Mouse (Mus musculus) limb, embryonic 14.5 days (tissue): Measurements from ENCODE around the gene Tmem11. TPM values are rescaled to one million over a fixed set of nuclear protein-coding genes. Genes with fewer than 3 reads are reported as not detected.

Experiments
- ATAC-seq: fragments of 200-750 bp; cut with Nextera tagmentation; 2 replicates; pipeline ENCODE4 v1.8.0; 2017; ENCODE audit warnings: low read depth, moderate number of reproducible peaks, moderate TSS enrichment; ENCODE audit not compliant: low FRiP score
- DNase-seq: peaks from one replicate; pipeline ENCODE4 v3.0.0-alpha.2; 2015; ENCODE audit warnings: low spot score
- H3K27ac ChIP-seq: fragments of 300-500 bp; sonication (generic); replicated peaks from 2 replicates; pipeline ENCODE4 v1.5.1; 2014; ENCODE audit warnings: low read depth, mild to moderate bottlenecking, low read length, moderate library complexity, mixed read lengths
- H3K27me3 ChIP-seq: fragments of 300-500 bp; sonication (generic); 2 replicates; pipeline ENCODE4 v1.6.1; 2014; ENCODE audit warnings: low read length, mixed read lengths; ENCODE audit not compliant: control insufficient read depth, insufficient read depth
- H3K36me3 ChIP-seq: fragments of 300-500 bp; sonication (generic); 2 replicates; pipeline ENCODE4 v1.6.1; 2014; ENCODE audit warnings: mild to moderate bottlenecking, low read length, moderate library complexity, mixed read lengths; ENCODE audit not compliant: control insufficient read depth, insufficient read depth
- H3K4me1 ChIP-seq: fragments of 300-500 bp; sonication (generic); 2 replicates; pipeline ENCODE4 v1.6.1; 2014; ENCODE audit warnings: antibody characterized with exemption, low read length, mixed read lengths; ENCODE audit not compliant: control insufficient read depth, insufficient read depth
- H3K4me2 ChIP-seq: fragments of 300-500 bp; sonication (generic); replicated peaks from 2 replicates; pipeline ENCODE4 v1.6.1; 2014; ENCODE audit warnings: low read depth, mild to moderate bottlenecking, low read length, moderate library complexity; ENCODE audit not compliant: severe bottlenecking
- H3K4me3 ChIP-seq: fragments of 300-500 bp; sonication (generic); replicated peaks from 2 replicates; pipeline ENCODE4 v1.5.1; 2014; ENCODE audit warnings: low read length
- H3K9ac ChIP-seq: fragments of 300-500 bp; sonication (generic); 2 replicates; pipeline ENCODE4 v1.6.1; 2014; ENCODE audit warnings: mild to moderate bottlenecking, low read depth, low read length, moderate library complexity; ENCODE audit not compliant: severe bottlenecking
- H3K9me3 ChIP-seq: fragments of 300-500 bp; sonication (generic); 2 replicates; pipeline ENCODE4 v1.6.1; 2016; ENCODE audit warnings: low read length; ENCODE audit not compliant: control insufficient read depth
- POLR2A ChIP-seq: fragments of 200-500 bp; IDR thresholded peaks from 2 replicates; pipeline ENCODE4 v1.8.0; 2012; ENCODE audit warnings: inconsistent platforms, mild to moderate bottlenecking, moderate library complexity, borderline replicate concordance; ENCODE audit not compliant: insufficient read depth, insufficient read length; ENCODE audit errors: extremely low read depth
- WGBS: fragments of 180-500 bp; shearing (Covaris S2); extraction: QIAGEN DNeasy Blood & Tissue Kit; methylation state at CpG from one replicate; pipeline ENCODE4 v1.1.7; 2014; 5-methylcytosine and 5-hydroxymethylcytosine counted together
- polyA plus RNA-seq, 2 experiments: library from polyadenylated mRNA; depleted of rRNA in 1 of 2; stranded (reverse) in 1 of 2; unstranded in 1 of 2; fragments of >200 nt; fragmentation: Nextera tagmentation in 1 of 2; extraction: Ambion mirVana in 1 of 2; gene quantifications; 2 replicates each; pipeline versions ENCODE4 v1.2.1 to v1.2.3; 2012 to 2014

Gene Tmem11
- polyA plus RNA-seq, 2 experiments = 67.7 to 82.5 TPM

DNA sequence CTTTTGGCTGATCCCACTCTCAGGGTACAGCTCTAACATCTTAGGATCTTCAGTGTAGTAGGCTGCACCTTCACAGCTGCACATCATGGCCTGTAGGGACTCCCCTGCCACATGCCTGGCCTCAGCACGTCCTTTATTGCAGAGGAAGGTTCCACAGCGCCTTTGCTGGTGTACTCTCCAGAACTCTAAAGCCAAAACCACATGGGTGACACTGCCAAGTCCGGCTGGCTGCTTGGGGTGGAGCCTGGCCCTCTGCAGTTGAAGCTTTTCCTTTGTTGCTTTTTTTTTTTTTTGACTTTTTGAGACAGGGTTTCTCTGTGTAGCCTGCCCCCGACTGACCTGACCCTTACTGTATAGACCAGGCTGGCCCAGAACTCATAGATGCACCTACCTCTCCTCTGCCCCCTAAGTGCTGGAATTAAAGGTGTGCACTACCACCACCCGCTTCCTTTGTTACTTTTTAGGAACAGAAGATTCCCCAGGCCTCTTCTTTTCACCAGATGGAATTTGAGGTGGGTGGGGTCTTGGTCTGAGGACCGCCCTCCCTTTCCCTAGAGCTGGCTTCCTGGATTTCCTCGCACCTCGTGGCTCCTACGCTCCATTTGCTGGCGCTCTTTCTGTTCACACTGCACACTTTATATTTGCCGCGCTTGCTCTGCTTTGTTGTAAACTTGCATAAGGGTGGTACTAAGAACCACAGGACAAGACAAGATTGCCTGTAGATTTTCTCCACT, 37.4 kb downstream of the Tmem11 start:
- H3K36me3 ChIP-seq = peaks cover 10% of the 10 kb centered on the region
- DNase-seq = no peak
- H3K4me3 ChIP-seq = no peak overlapping the region
- no peaks in the 10 kb centered on the region for H3K27me3 ChIP-seq
- no peak overlapping the region for H3K4me2 ChIP-seq
- H3K9me3 ChIP-seq = no peaks in the 10 kb centered on the region
- no peaks in the 10 kb centered on the region for H3K4me1 ChIP-seq
- no peak for TF ChIP-seq POLR2A
- no peak for ATAC-seq
- H3K27ac ChIP-seq = no peak overlapping the region
- H3K9ac ChIP-seq = no peak overlapping the region
- WGBS = 77% methylated on average over 12 of the region's 12 CpGs

DNA sequence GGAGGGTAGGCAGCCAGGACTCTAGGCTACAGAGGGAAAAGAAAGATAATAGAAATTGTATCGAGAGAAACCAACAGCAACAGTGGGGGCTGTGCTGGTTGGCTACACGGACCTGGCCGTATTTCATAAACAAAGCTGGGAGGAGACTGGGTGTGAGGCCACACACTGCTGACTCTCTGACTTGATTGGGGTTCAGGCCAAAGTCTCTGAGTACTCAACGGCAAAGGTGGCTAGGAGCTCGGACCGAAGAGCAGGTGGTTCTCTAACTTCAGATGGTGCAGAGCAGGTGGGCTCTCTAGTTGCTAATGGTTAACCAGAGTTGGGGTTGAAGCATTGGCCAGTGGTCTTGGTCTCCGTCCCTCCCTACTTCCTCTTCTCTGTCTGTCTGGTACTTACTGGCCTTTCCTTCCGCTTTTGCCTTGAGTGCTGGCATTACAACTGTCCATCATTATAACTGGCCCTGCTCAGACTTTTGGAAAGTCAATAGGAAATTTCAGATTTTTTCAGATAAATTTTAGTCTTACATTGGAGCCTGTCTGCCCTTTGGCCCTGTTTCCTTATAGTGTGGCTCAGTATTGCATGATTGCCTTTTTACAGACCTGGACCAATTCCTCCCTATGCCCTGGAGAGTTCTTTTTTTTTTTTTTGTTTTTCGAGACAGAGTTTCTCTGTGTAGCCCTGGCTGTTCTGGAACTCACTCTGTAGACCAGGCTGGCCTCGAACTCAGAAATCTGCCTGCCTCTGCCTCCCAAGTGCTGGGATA, 41.2 kb downstream of the Tmem11 start:
- H3K27me3 ChIP-seq = no peaks in the 10 kb centered on the region
- H3K9ac ChIP-seq = no peak overlapping the region
- H3K9me3 ChIP-seq = no peaks in the 10 kb centered on the region
- no peak overlapping the region for H3K27ac ChIP-seq
- WGBS = 91% methylated on average over 10 of the region's 10 CpGs
- no peaks in the 10 kb centered on the region for H3K4me1 ChIP-seq
- H3K4me3 ChIP-seq = no peak overlapping the region
- no peaks in the 10 kb centered on the region for H3K36me3 ChIP-seq
- ATAC-seq = no peak
- DNase-seq = no peak
- H3K4me2 ChIP-seq = no peak overlapping the region
- no peak for TF ChIP-seq POLR2A

DNA sequence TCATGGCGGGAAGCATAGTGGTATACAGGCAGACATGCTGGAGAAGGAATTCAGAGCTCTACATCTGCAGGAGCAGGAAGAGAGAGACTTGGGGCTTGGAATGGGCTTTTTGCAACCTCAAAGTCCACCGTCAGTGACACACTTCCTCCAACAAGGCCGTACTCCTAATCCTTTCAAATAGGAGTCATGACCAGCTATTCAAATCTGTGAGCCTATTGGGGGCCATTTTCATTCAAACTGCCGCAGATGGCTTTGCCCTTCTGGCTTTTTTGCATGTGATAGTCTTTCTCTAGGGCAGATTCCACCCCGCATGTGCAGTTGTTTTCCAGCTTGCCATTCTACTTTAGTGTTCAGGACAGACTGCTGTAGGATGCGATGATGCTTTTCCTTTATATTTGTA, 42.2 kb downstream of the Tmem11 start:
- ATAC-seq (no peak), DNase-seq (no peak)
- Histone ChIP-seq H3K27ac (no peak overlapping the region), H3K4me3 (no peak overlapping the region), H3K4me1 (no peaks in the 10 kb centered on the region), H3K4me2 (no peak overlapping the region), H3K9ac (no peak overlapping the region), H3K9me3 (no peaks in the 10 kb centered on the region), H3K36me3 (no peaks in the 10 kb centered on the region), H3K27me3 (no peaks in the 10 kb centered on the region)
- 95% methylated on average over 6 of the region's 6 CpGs for WGBS
- TF ChIP-seq POLR2A = no peak

DNA sequence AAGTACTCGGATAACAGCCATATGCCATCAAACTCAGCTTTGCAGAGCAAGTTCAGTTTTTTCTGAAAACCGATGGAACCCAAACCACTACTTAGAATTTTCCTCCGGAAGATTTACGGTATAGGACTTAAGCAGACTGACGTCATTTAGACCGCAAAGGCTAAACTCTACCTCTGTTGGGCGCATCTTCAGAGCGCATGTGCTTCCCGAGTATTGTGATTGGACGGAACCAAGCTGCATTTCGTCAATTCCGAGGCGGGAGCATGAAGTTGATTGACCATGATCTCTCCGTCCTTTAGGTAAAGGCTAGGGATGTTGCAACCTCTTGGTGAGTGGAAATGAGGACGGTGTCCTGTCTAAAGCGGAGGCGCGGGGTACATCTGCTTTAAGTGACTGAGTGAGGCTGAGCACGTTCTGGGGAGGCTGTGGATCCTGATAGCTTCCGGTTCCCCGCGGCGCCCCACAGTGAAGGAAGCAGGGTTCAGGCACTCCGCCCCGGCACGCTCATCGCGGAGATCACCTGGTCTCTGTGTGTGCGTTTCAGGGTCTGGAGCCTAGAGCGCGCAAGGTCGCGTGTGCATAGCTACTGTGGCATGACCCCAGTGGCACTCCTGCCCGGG, 48.5 kb downstream of the Tmem11 start, which contains the start of gene Dhrs7b:
Gene Dhrs7b (plus strand): TSS at position 199 of the 620 bp plus-strand sequence.
- 0 out of 2 replicates have a peak, but pooled peaks cover 5% of the 10 kb centered on the region for H3K4me1 ChIP-seq
- peak; percentile 96 for DNase-seq
- 1% methylated on average over 34 of the region's 34 CpGs for WGBS
- H3K9me3 ChIP-seq = no peaks in the 10 kb centered on the region
- H3K4me3 ChIP-seq = peak within 1 kb of the TSS; percentile 56
- TF ChIP-seq POLR2A = no peak
- peak within 1 kb of the TSS; percentile 62 for H3K4me2 ChIP-seq
- no peaks in the 10 kb centered on the region for H3K36me3 ChIP-seq
- H3K9ac ChIP-seq = peak within 1 kb of the TSS; percentile 63
- H3K27me3 ChIP-seq = no peaks in the 10 kb centered on the region
- peak; percentile 97 for ATAC-seq
- peak within 1 kb of the TSS; percentile 23; the same call in 1 of the 2 replicates for H3K27ac ChIP-seq

DNA sequence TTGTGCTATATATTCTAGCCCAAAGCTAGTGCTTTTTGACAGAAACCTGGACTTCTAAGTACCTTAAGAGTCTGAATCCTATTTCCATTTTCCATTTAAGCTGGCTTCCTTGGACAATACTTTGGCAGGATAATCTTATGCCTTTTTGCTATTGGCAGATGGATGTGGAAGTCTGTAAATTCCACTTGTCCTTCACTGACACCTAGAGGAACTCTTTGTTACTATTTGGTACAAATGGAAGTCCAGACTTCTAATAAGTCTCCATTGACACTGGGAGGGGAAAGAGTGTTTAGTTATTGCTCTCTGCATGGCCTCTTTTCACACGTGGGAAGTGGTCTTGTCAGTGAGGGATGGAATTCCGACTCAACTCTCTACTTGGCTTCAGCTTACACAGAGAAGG, 50.2 kb downstream of the Tmem11 start:
- DNase-seq (no peak), ATAC-seq (no peak)
- no peak for TF ChIP-seq POLR2A
- H3K9me3 ChIP-seq = no peaks in the 10 kb centered on the region
- H3K27me3 ChIP-seq = no peaks in the 10 kb centered on the region
- H3K36me3 ChIP-seq = no peaks in the 10 kb centered on the region
- no peak overlapping the region for H3K4me3 ChIP-seq
- no peak overlapping the region for H3K9ac ChIP-seq
- 40% methylated on average over 2 of the region's 2 CpGs for WGBS
- no peak overlapping the region for H3K4me2 ChIP-seq
- H3K4me1 ChIP-seq = 0 out of 2 replicates have a peak, but pooled peaks cover 5% of the 10 kb centered on the region
- H3K27ac ChIP-seq = no peak overlapping the region
